Mouse (Mus musculus): ENCODE results near the gene H2al1g. TPM values are rescaled to one million over a fixed set of nuclear protein-coding genes. Genes with fewer than 3 reads are reported as not detected.

The H2al1g gene
- polyA plus RNA-seq, 1 experiment from 2014 or later, result not detected

- Histone ChIP-seq H3K4me3 (ENCODE audit: low read depth, low read length) (no peak overlapping the region), H3K4me2 (replicated peaks; ENCODE audit: low read depth, low read length) (no peak overlapping the region), H3K9ac (replicated peaks; ENCODE audit: low read depth, low read length) (no peak overlapping the region), H3K27me3 (ENCODE audit: control insufficient read depth, insufficient read depth, low read length) (0 out of 2 replicates have a peak, but pooled peaks cover 2% of the 10 kb centered on the region), H3K9me3 (ENCODE audit: control insufficient read depth, low read depth, low read length) (no peaks in the 10 kb centered on the region), H3K36me3 (ENCODE audit: control insufficient read depth, insufficient read depth, low read length) (no peaks in the 10 kb centered on the region), H3K27ac (ENCODE audit: low read length) (no peak overlapping the region), H3K4me1 (ENCODE audit: control insufficient read depth, insufficient read depth, low read length) (no peaks in the 10 kb centered on the region)
- WGBS, result 83% methylated on average over 6 of the region's 6 CpGs
- ATAC-seq (ENCODE audit: insufficient number of reproducible peaks, insufficient read depth, low FRiP score, low read depth), result no peak
Observed at GRCm38 (mm10) chrX:11360823-11361222, 42.8 kb downstream of the H2al1g start.

GRCm38 (mm10) chrX:11361261-11361660 is 43.2 kb downstream of the H2al1g start:
- WGBS, result 85% methylated on average over 2 of the region's 2 CpGs
- Histone ChIP-seq H3K27ac (ENCODE audit: low read length) (no peak overlapping the region), H3K9me3 (ENCODE audit: control insufficient read depth, low read depth, low read length) (no peaks in the 10 kb centered on the region), H3K4me1 (ENCODE audit: control insufficient read depth, insufficient read depth, low read length) (no peaks in the 10 kb centered on the region), H3K36me3 (ENCODE audit: control insufficient read depth, insufficient read depth, low read length) (no peaks in the 10 kb centered on the region), H3K4me2 (replicated peaks; ENCODE audit: low read depth, low read length) (no peak overlapping the region), H3K27me3 (ENCODE audit: control insufficient read depth, insufficient read depth, low read length) (0 out of 2 replicates have a peak, but pooled peaks cover 2% of the 10 kb centered on the region), H3K4me3 (ENCODE audit: low read depth, low read length) (no peak overlapping the region), H3K9ac (replicated peaks; ENCODE audit: low read depth, low read length) (no peak overlapping the region)
- no peak for ATAC-seq (ENCODE audit: insufficient number of reproducible peaks, insufficient read depth, low FRiP score, low read depth)

GRCm38 (mm10) chrX:11363890-11364289 is 45.8 kb downstream of the H2al1g start:
- 55% methylated on average over 6 of the region's 6 CpGs for WGBS
- no peaks in the 10 kb centered on the region for H3K36me3 ChIP-seq (ENCODE audit: control insufficient read depth, insufficient read depth, low read length)
- H3K4me3 ChIP-seq (ENCODE audit: low read depth, low read length), result no peak overlapping the region
- 0 out of 2 replicates have a peak, but pooled peaks cover 2% of the 10 kb centered on the region for H3K27me3 ChIP-seq (ENCODE audit: control insufficient read depth, insufficient read depth, low read length)
- no peak overlapping the region for H3K27ac ChIP-seq (ENCODE audit: low read length)
- no peak overlapping the region for H3K4me2 ChIP-seq (replicated peaks; ENCODE audit: low read depth, low read length)
- ATAC-seq (ENCODE audit: insufficient number of reproducible peaks, insufficient read depth, low FRiP score, low read depth), result no peak
- no peaks in the 10 kb centered on the region for H3K9me3 ChIP-seq (ENCODE audit: control insufficient read depth, low read depth, low read length)
- H3K4me1 ChIP-seq (ENCODE audit: control insufficient read depth, insufficient read depth, low read length), result no peaks in the 10 kb centered on the region
- H3K9ac ChIP-seq (replicated peaks; ENCODE audit: low read depth, low read length), result no peak overlapping the region

- no peak for ATAC-seq (ENCODE audit: insufficient number of reproducible peaks, insufficient read depth, low FRiP score, low read depth)
- Histone ChIP-seq H3K4me3 (ENCODE audit: low read depth, low read length) (no peak overlapping the region), H3K27ac (ENCODE audit: low read length) (no peak overlapping the region), H3K36me3 (ENCODE audit: control insufficient read depth, insufficient read depth, low read length) (no peaks in the 10 kb centered on the region), H3K27me3 (ENCODE audit: control insufficient read depth, insufficient read depth, low read length) (0 out of 2 replicates have a peak, but pooled peaks cover 2% of the 10 kb centered on the region), H3K4me2 (replicated peaks; ENCODE audit: low read depth, low read length) (no peak overlapping the region), H3K9me3 (ENCODE audit: control insufficient read depth, low read depth, low read length) (no peaks in the 10 kb centered on the region), H3K4me1 (ENCODE audit: control insufficient read depth, insufficient read depth, low read length) (no peaks in the 10 kb centered on the region), H3K9ac (replicated peaks; ENCODE audit: low read depth, low read length) (no peak overlapping the region)
- 67% methylated on average over 12 of the region's 12 CpGs for WGBS
Observed at GRCm38 (mm10) chrX:11365151-11365550, 47.1 kb downstream of the H2al1g start.

Other genes starting within 250 kb of the H2al1g start
- gene H2al1a, start 19.0 kb upstream of the H2al1g start, polyA plus RNA-seq (2014; fragmentation: Nextera tagmentation; extraction: Ambion mirVana), result not detected in 2 replicates
- gene H2al1b, start 15.8 kb upstream of the H2al1g start, polyA plus RNA-seq (2014; fragmentation: Nextera tagmentation; extraction: Ambion mirVana), result not detected in 2 replicates
- gene H2al1c, start 12.6 kb upstream of the H2al1g start, polyA plus RNA-seq (2014; fragmentation: Nextera tagmentation; extraction: Ambion mirVana), result not detected in 2 replicates
- gene H2al1d, start 9.4 kb upstream of the H2al1g start, polyA plus RNA-seq (2014; fragmentation: Nextera tagmentation; extraction: Ambion mirVana), result not detected in 2 replicates
- gene H2al1e, start 6.3 kb upstream of the H2al1g start, polyA plus RNA-seq (2014; fragmentation: Nextera tagmentation; extraction: Ambion mirVana), result not detected in 2 replicates
- not detected in 2 replicates for gene H2al1f, start 3.1 kb upstream of the H2al1g start, polyA plus RNA-seq (2014; fragmentation: Nextera tagmentation; extraction: Ambion mirVana)
- gene H2al1h, start 3.2 kb downstream of the H2al1g start, polyA plus RNA-seq (2014; fragmentation: Nextera tagmentation; extraction: Ambion mirVana), result not detected in 2 replicates
- not detected in 2 replicates for gene H2al1i, start 6.4 kb downstream of the H2al1g start, polyA plus RNA-seq (2014; fragmentation: Nextera tagmentation; extraction: Ambion mirVana)
- gene H2al1j, start 9.6 kb downstream of the H2al1g start, polyA plus RNA-seq (2014; fragmentation: Nextera tagmentation; extraction: Ambion mirVana), result not detected in 2 replicates